Mouse (Mus musculus) cortical plate, adult 2 months (tissue): ENCODE data around the gene Ankrd55.

ENCODE experiments used
- CTCF ChIP-seq: fragments of 200-500 bp; IDR thresholded peaks from 2 replicates; pipeline ENCODE4 v1.5.1; 2011; ENCODE audit warnings: mild to moderate bottlenecking, control low read depth, low read length; ENCODE audit not compliant: insufficient read depth; ENCODE audit errors: extremely low read depth
- POLR2A ChIP-seq: fragments of 200-500 bp; IDR thresholded peaks from 2 replicates; pipeline ENCODE4 v1.6.1; 2011; ENCODE audit warnings: mild to moderate bottlenecking, low read length, control low read depth; ENCODE audit not compliant: insufficient read depth; ENCODE audit errors: extremely low read depth

- no peak for TF ChIP-seq POLR2A
- TF ChIP-seq CTCF, result peak; percentile 45
These were observed 16.2 kb upstream of the Ankrd55 start for GRCm38 (mm10) chr13:112271901-112272537.
